Mouse (Mus musculus): ENCODE results near the gene Strada. TPM values are rescaled to one million over a fixed set of nuclear protein-coding genes. Genes with fewer than 3 reads are reported as not detected.
"Not testable (repeated sequence)": the region's sequence is repeated elsewhere in the genome, so short reads cannot be mapped to it uniquely, and the experiment has no call there.

The Strada gene
- polyA plus RNA-seq, 2 experiments: 24.0 to 46.8 TPM

GRCm38 (mm10) chr11:106201337-106202122 lies 438 bp downstream of the Strada start:
- no peak overlapping the region for H3K9ac ChIP-seq (ENCODE audit: low read depth, low read length, severe bottlenecking)
- no peak for TF ChIP-seq POLR2A (IDR thresholded peaks at IDR 0.05; ENCODE audit: borderline replicate concordance, extremely low read depth, insufficient read depth, insufficient read length)
- no peak overlapping the region for H3K27ac ChIP-seq (replicated peaks; ENCODE audit: low read depth, low read length)
- H3K4me2 ChIP-seq (replicated peaks; ENCODE audit: low read depth, low read length, severe bottlenecking): no peak overlapping the region
- no peaks in the 10 kb centered on the region for H3K9me3 ChIP-seq (ENCODE audit: control insufficient read depth, low read length)
- ATAC-seq (ENCODE audit: low FRiP score, low read depth) (no peak), DNase-seq (ENCODE audit: low spot score) (no peak)
- peaks cover 82% of the 10 kb centered on the region for H3K36me3 ChIP-seq (ENCODE audit: control insufficient read depth, insufficient read depth, low read length)
- H3K27me3 ChIP-seq (ENCODE audit: control insufficient read depth, insufficient read depth, low read length): no peaks in the 10 kb centered on the region
- H3K4me3 ChIP-seq (replicated peaks; ENCODE audit: low read length): no peak overlapping the region
- no peaks in the 10 kb centered on the region for H3K4me1 ChIP-seq (ENCODE audit: control insufficient read depth, insufficient read depth, low read length)
- 93% methylated on average over 19 of the region's 19 CpGs for WGBS

- no peak overlapping the region for H3K4me3 ChIP-seq (replicated peaks; ENCODE audit: low read length)
- H3K4me1 ChIP-seq (ENCODE audit: control insufficient read depth, insufficient read depth, low read length): no peaks in the 10 kb centered on the region
- no peak for TF ChIP-seq POLR2A (IDR thresholded peaks at IDR 0.05; ENCODE audit: borderline replicate concordance, extremely low read depth, insufficient read depth, insufficient read length)
- no peaks in the 10 kb centered on the region for H3K27me3 ChIP-seq (ENCODE audit: control insufficient read depth, insufficient read depth, low read length)
- DNase-seq (ENCODE audit: low spot score) (no peak), ATAC-seq (ENCODE audit: low FRiP score, low read depth) (no peak)
- peaks cover 77% of the 10 kb centered on the region for H3K36me3 ChIP-seq (ENCODE audit: control insufficient read depth, insufficient read depth, low read length)
- H3K4me2 ChIP-seq (replicated peaks; ENCODE audit: low read depth, low read length, severe bottlenecking): no peak overlapping the region
- no peak overlapping the region for H3K9ac ChIP-seq (ENCODE audit: low read depth, low read length, severe bottlenecking)
- no peak overlapping the region for H3K27ac ChIP-seq (replicated peaks; ENCODE audit: low read depth, low read length)
- WGBS: 84% methylated on average over 6 of the region's 6 CpGs
- no peaks in the 10 kb centered on the region for H3K9me3 ChIP-seq (ENCODE audit: control insufficient read depth, low read length)
These were observed 1.2 kb downstream of the Strada start for GRCm38 (mm10) chr11:106200756-106201155.

DNA sequence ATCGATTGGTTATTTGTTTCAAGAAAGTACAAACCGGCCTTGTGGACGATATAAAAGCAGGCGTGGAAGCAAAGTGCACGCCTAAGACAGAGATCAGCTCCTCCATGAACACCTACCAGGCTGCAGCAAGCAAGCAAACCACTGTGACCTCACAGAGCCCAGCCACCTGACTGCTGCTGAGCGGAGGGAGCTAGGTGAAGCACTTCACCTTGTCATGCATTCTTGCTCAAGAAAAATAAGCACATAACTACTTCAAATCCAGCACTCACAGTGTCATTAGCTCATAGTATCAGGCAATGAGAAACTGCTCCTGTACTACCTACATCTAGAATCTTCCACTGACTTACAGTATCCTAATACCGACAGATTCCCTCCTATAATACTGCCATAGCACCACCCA lies 2.0 kb downstream of the Strada start:
- 97% methylated on average over 7 of the region's 7 CpGs for WGBS
- H3K27me3 ChIP-seq (ENCODE audit: control insufficient read depth, insufficient read depth, low read length); ATAC-seq (ENCODE audit: low FRiP score, low read depth); H3K4me2 ChIP-seq (replicated peaks; ENCODE audit: low read depth, low read length, severe bottlenecking); DNase-seq (ENCODE audit: low spot score); H3K9me3 ChIP-seq (ENCODE audit: control insufficient read depth, low read length); H3K4me3 ChIP-seq (replicated peaks; ENCODE audit: low read length); H3K9ac ChIP-seq (ENCODE audit: low read depth, low read length, severe bottlenecking); H3K27ac ChIP-seq (replicated peaks; ENCODE audit: low read depth, low read length); H3K4me1 ChIP-seq (ENCODE audit: control insufficient read depth, insufficient read depth, low read length): not testable (repeated sequence)
- H3K36me3 ChIP-seq (ENCODE audit: control insufficient read depth, insufficient read depth, low read length): peaks cover 70% of the 10 kb centered on the region

- H3K4me2 ChIP-seq (replicated peaks; ENCODE audit: low read depth, low read length, severe bottlenecking): no peak overlapping the region
- H3K4me1 ChIP-seq (ENCODE audit: control insufficient read depth, insufficient read depth, low read length): no peaks in the 10 kb centered on the region
- ATAC-seq (ENCODE audit: low FRiP score, low read depth): no peak
- no peaks in the 10 kb centered on the region for H3K9me3 ChIP-seq (ENCODE audit: control insufficient read depth, low read length)
- H3K27me3 ChIP-seq (ENCODE audit: control insufficient read depth, insufficient read depth, low read length): no peaks in the 10 kb centered on the region
- H3K27ac ChIP-seq (replicated peaks; ENCODE audit: low read depth, low read length): no peak overlapping the region
- WGBS: 89% methylated on average over 4 of the region's 4 CpGs
- peaks cover 55% of the 10 kb centered on the region for H3K36me3 ChIP-seq (ENCODE audit: control insufficient read depth, insufficient read depth, low read length)
- H3K9ac ChIP-seq (ENCODE audit: low read depth, low read length, severe bottlenecking): no peak overlapping the region
- no peak overlapping the region for H3K4me3 ChIP-seq (replicated peaks; ENCODE audit: low read length)
- no peak for TF ChIP-seq POLR2A (IDR thresholded peaks at IDR 0.05; ENCODE audit: borderline replicate concordance, extremely low read depth, insufficient read depth, insufficient read length)
- DNase-seq (ENCODE audit: low spot score): no peak
These were observed 3.7 kb downstream of the Strada start for GRCm38 (mm10) chr11:106198277-106198676.

- no peak overlapping the region for H3K9ac ChIP-seq (ENCODE audit: low read depth, low read length, severe bottlenecking)
- H3K27me3 ChIP-seq (ENCODE audit: control insufficient read depth, insufficient read depth, low read length): no peaks in the 10 kb centered on the region
- H3K4me1 ChIP-seq (ENCODE audit: control insufficient read depth, insufficient read depth, low read length): no peaks in the 10 kb centered on the region
- H3K36me3 ChIP-seq (ENCODE audit: control insufficient read depth, insufficient read depth, low read length): peaks cover 27% of the 10 kb centered on the region
- TF ChIP-seq POLR2A (IDR thresholded peaks at IDR 0.05; ENCODE audit: borderline replicate concordance, extremely low read depth, insufficient read depth, insufficient read length): no peak
- H3K9me3 ChIP-seq (ENCODE audit: control insufficient read depth, low read length): no peaks in the 10 kb centered on the region
- no peak overlapping the region for H3K4me3 ChIP-seq (replicated peaks; ENCODE audit: low read length)
- ATAC-seq (ENCODE audit: low FRiP score, low read depth) (no peak), DNase-seq (ENCODE audit: low spot score) (no peak)
- H3K4me2 ChIP-seq (replicated peaks; ENCODE audit: low read depth, low read length, severe bottlenecking): no peak overlapping the region
- no peak overlapping the region for H3K27ac ChIP-seq (replicated peaks; ENCODE audit: low read depth, low read length)
These were observed 6.6 kb downstream of the Strada start for GRCm38 (mm10) chr11:106195341-106195740.
